Mouse (Mus musculus) ovary, adult 2 months (tissue): ENCODE measurements around the gene Olfr923. TPM values are rescaled to one million over a fixed set of nuclear protein-coding genes. Genes with fewer than 3 reads are reported as not detected.

Source experiments
- polyA plus RNA-seq: library from polyadenylated mRNA; depleted of rRNA; stranded (reverse); fragments of >200 nt; gene quantifications from 2 replicates; pipeline ENCODE4 v1.2.3, GENCODE M21; 2012; rRNA removed

Olfr923 gene
- not detected in 2 replicates for polyA plus RNA-seq

GRCm38 (mm10) chr9:38826245-38826644 is at the start of gene Olfr923:
Gene Olfr923, plus strand, starts transcription at chr9:38826545.

DNA sequence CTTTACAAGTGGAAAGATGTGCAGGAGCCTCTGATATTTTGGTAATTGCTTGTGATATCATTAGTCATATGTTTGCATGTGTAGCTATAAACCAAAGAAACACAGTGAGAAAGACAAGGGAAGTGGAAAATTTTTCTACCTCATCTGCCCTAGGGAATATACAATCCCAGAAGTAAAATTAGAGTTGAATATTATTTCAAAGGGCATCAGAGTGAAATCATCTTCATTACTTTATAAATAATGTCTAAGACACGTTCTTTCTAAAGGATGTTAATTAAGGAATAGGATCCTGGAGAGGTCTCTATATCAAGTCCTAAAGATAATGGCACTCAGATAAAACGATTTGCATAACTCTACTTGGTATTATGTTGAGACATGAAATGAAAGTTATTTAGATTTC is 12.0 kb upstream of the Olfr923 start, which contains the start of gene Olfr922:
Gene Olfr922 (plus strand): TSS at position 301 of the 400 bp plus-strand sequence.

GRCm38 (mm10) chr9:38844149-38844548 is 17.8 kb downstream of the Olfr923 start, which contains the start of gene Olfr924:
Gene Olfr924, plus strand, starts transcription at chr9:38844449.

GRCm38 (mm10) chr9:38854760-38855159 is 28.4 kb downstream of the Olfr923 start, which contains the start of gene Olfr26:
Gene Olfr26, plus strand, starts transcription at chr9:38855060.

DNA sequence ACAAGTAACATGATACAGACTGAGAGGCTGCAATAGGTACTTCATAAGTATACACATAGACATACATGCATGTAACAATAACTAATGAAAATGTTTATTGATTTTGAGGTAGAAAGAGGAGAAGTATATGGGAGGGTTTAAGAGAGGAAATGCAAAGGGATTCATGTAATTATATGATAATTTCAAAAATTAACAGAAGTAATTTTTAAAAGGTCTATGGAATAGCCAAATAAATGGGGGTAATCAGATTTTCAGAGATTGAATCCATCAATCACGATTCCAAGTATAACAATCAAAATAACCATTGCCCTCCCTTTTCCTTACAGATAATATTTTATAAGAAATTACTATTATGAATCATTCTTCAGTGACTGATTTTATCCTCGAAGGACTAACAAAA is 50.5 kb downstream of the Olfr923 start, which contains the start of gene Olfr926:
Gene Olfr926 (plus strand): TSS at position 301 of the 400 bp plus-strand sequence.

Other genes starting within 250 kb of the Olfr923 start
- not detected in 2 replicates for gene Olfr912, start 246.4 kb upstream of the Olfr923 start, polyA plus RNA-seq
- not detected in 2 replicates for gene Olfr913, start 233.8 kb upstream of the Olfr923 start, polyA plus RNA-seq
- gene Olfr914, start 221.4 kb upstream of the Olfr923 start, polyA plus RNA-seq: not detected in 2 replicates
- gene Olfr916, start 166.7 kb upstream of the Olfr923 start, polyA plus RNA-seq: not detected in 2 replicates
- gene Olfr917, start 160.7 kb upstream of the Olfr923 start, polyA plus RNA-seq: not detected in 2 replicates
- gene Olfr918, start 151.9 kb upstream of the Olfr923 start, polyA plus RNA-seq: not detected in 2 replicates
- gene Olfr919, start 122.9 kb upstream of the Olfr923 start, polyA plus RNA-seq: not detected in 2 replicates
- gene Vwa5a, start 108.3 kb upstream of the Olfr923 start, polyA plus RNA-seq: 15.2 and 15.4 TPM in 2 replicates
- gene Olfr920, start 74.2 kb upstream of the Olfr923 start, polyA plus RNA-seq: 0.16 and 0.20 TPM in 2 replicates
- not detected in 2 replicates for gene Olfr921, start 53.5 kb upstream of the Olfr923 start, polyA plus RNA-seq
- not detected in 2 replicates for gene Olfr922, start 11.9 kb upstream of the Olfr923 start, polyA plus RNA-seq
- not detected in 2 replicates for gene Olfr924, start 17.9 kb downstream of the Olfr923 start, polyA plus RNA-seq
- gene Olfr26, start 28.5 kb downstream of the Olfr923 start, polyA plus RNA-seq: not detected in 2 replicates
- not detected in 2 replicates for gene Olfr926, start 50.6 kb downstream of the Olfr923 start, polyA plus RNA-seq
- gene Olfr930, start 103.3 kb downstream of the Olfr923 start, polyA plus RNA-seq: not detected in 2 replicates
- gene Olfr933, start 145.8 kb downstream of the Olfr923 start, polyA plus RNA-seq: not detected in 2 replicates
- not detected in 2 replicates for gene Olfr934, start 161.8 kb downstream of the Olfr923 start, polyA plus RNA-seq
- gene Olfr935, start 173.1 kb downstream of the Olfr923 start, polyA plus RNA-seq: not detected in 2 replicates
- not detected in 2 replicates for gene Olfr146, start 196.8 kb downstream of the Olfr923 start, polyA plus RNA-seq
- gene Olfr937, start 238.4 kb downstream of the Olfr923 start, polyA plus RNA-seq: not detected in 2 replicates